Mouse (Mus musculus) ES-Bruce4 (cell line): ENCODE results near the gene Pfdn4. TPM values are rescaled to one million over a fixed set of nuclear protein-coding genes. Genes with fewer than 3 reads are reported as not detected.

ENCODE experiments used
- H3K27ac ChIP-seq: 2 replicates; pipeline ENCODE4 v1.5.1; 2012; ENCODE audit warnings: low read length, inconsistent platforms; ENCODE audit not compliant: insufficient read depth
- H3K27me3 ChIP-seq: 2 replicates; pipeline ENCODE4 v1.6.1; 2012; ENCODE audit warnings: mild to moderate bottlenecking, low read length, inconsistent platforms; ENCODE audit not compliant: control insufficient read depth, poor library complexity, insufficient read depth, severe bottlenecking
- H3K36me3 ChIP-seq: 2 replicates; pipeline ENCODE4 v1.6.1; 2012; ENCODE audit warnings: inconsistent platforms, mild to moderate bottlenecking, low read length, moderate library complexity; ENCODE audit not compliant: control insufficient read depth, poor library complexity, insufficient read depth, severe bottlenecking
- H3K4me1 ChIP-seq: one replicate; pipeline ENCODE4 v1.8.1; 2011; ENCODE audit warnings: low read length; ENCODE audit not compliant: control insufficient read depth, insufficient read depth
- H3K4me3 ChIP-seq: 2 replicates; pipeline ENCODE4 v1.5.1; 2011; ENCODE audit warnings: low read depth, mild to moderate bottlenecking, low read length
- H3K9ac ChIP-seq: 2 replicates; pipeline ENCODE4 v1.6.1; 2012; ENCODE audit warnings: low read depth, mild to moderate bottlenecking, inconsistent platforms; ENCODE audit not compliant: poor library complexity, severe bottlenecking
- H3K9me3 ChIP-seq: replicated peaks from 2 replicates; pipeline ENCODE4 v1.6.1; 2012; ENCODE audit warnings: mild to moderate bottlenecking, low read length, inconsistent platforms; ENCODE audit not compliant: control insufficient read depth, poor library complexity, insufficient read depth, severe bottlenecking
- CTCF ChIP-seq: IDR thresholded peaks from one replicate; pipeline ENCODE4 v1.8.1; 2011; ENCODE audit warnings: low read depth, low read length
- EP300 ChIP-seq: IDR thresholded peaks from 2 replicates; pipeline ENCODE4 v1.6.1; 2011; ENCODE audit warnings: low read depth, low read length; ENCODE audit not compliant: insufficient read depth
- POLR2A ChIP-seq: IDR thresholded peaks from one replicate; pipeline ENCODE4 v1.8.1; 2011; ENCODE audit warnings: low read length; ENCODE audit not compliant: insufficient read depth
- polyA plus RNA-seq: library from polyadenylated mRNA; stranded (reverse); fragments of >200 nt; gene quantifications from 2 replicates; pipeline ENCODE4 v1.2.4, GENCODE M21; 2011; ENCODE audit warnings: low read depth; ENCODE audit not compliant: missing spikeins, insufficient read depth, insufficient read length

Pfdn4 gene
- polyA plus RNA-seq, 1 experiment: 163 TPM

- Histone ChIP-seq H3K27me3 (no peaks in the 10 kb centered on the region), H3K9ac (no peak overlapping the region), H3K27ac (no peak overlapping the region), H3K4me1 (peaks cover 2% of the 10 kb centered on the region), H3K4me3 (no peak overlapping the region), H3K36me3 (no peaks in the 10 kb centered on the region), H3K9me3 (no peaks in the 10 kb centered on the region)
- no peak for TF ChIP-seq EP300
- TF ChIP-seq POLR2A: no peak
- TF ChIP-seq CTCF: no peak
Measured at GRCm38 (mm10) chr2:170547526-170547925, 51.3 kb downstream of the Pfdn4 start.

- no peak overlapping the region for H3K27ac ChIP-seq
- no peaks in the 10 kb centered on the region for H3K27me3 ChIP-seq
- TF ChIP-seq EP300 (no peak), CTCF (no peak), POLR2A (no peak)
- H3K36me3 ChIP-seq: no peaks in the 10 kb centered on the region
- no peak overlapping the region for H3K4me3 ChIP-seq
- no peak overlapping the region for H3K9ac ChIP-seq
- H3K4me1 ChIP-seq: peaks cover 2% of the 10 kb centered on the region
- no peaks in the 10 kb centered on the region for H3K9me3 ChIP-seq
Measured at GRCm38 (mm10) chr2:170548046-170548445, 51.8 kb downstream of the Pfdn4 start.

- Histone ChIP-seq H3K4me3 (no peak overlapping the region), H3K4me1 (peaks cover 4% of the 10 kb centered on the region), H3K36me3 (no peaks in the 10 kb centered on the region), H3K27ac (no peak overlapping the region), H3K9ac (no peak overlapping the region), H3K9me3 (no peaks in the 10 kb centered on the region), H3K27me3 (no peaks in the 10 kb centered on the region)
- TF ChIP-seq EP300: no peak
- TF ChIP-seq CTCF: no peak
- no peak for TF ChIP-seq POLR2A
Measured at GRCm38 (mm10) chr2:170549146-170549545, 52.9 kb downstream of the Pfdn4 start.

- no peak for TF ChIP-seq CTCF
- TF ChIP-seq EP300: no peak
- TF ChIP-seq POLR2A: no peak
- no peak overlapping the region for H3K4me3 ChIP-seq
- no peaks in the 10 kb centered on the region for H3K27me3 ChIP-seq
- no peak overlapping the region for H3K9ac ChIP-seq
- H3K27ac ChIP-seq: no peak overlapping the region
- H3K36me3 ChIP-seq: no peaks in the 10 kb centered on the region
- peaks cover 4% of the 10 kb centered on the region for H3K4me1 ChIP-seq
- H3K9me3 ChIP-seq: no peaks in the 10 kb centered on the region
Measured at GRCm38 (mm10) chr2:170550240-170550639, 54.0 kb downstream of the Pfdn4 start.

GRCm38 (mm10) chr2:170552088-170552487 lies 55.9 kb downstream of the Pfdn4 start:
- Histone ChIP-seq H3K36me3 (no peaks in the 10 kb centered on the region), H3K9me3 (no peaks in the 10 kb centered on the region), H3K27me3 (no peaks in the 10 kb centered on the region), H3K27ac (no peak overlapping the region), H3K4me3 (no peak overlapping the region), H3K9ac (no peak overlapping the region), H3K4me1 (peaks cover 4% of the 10 kb centered on the region)
- TF ChIP-seq POLR2A (no peak), EP300 (no peak), CTCF (no peak)

DNA sequence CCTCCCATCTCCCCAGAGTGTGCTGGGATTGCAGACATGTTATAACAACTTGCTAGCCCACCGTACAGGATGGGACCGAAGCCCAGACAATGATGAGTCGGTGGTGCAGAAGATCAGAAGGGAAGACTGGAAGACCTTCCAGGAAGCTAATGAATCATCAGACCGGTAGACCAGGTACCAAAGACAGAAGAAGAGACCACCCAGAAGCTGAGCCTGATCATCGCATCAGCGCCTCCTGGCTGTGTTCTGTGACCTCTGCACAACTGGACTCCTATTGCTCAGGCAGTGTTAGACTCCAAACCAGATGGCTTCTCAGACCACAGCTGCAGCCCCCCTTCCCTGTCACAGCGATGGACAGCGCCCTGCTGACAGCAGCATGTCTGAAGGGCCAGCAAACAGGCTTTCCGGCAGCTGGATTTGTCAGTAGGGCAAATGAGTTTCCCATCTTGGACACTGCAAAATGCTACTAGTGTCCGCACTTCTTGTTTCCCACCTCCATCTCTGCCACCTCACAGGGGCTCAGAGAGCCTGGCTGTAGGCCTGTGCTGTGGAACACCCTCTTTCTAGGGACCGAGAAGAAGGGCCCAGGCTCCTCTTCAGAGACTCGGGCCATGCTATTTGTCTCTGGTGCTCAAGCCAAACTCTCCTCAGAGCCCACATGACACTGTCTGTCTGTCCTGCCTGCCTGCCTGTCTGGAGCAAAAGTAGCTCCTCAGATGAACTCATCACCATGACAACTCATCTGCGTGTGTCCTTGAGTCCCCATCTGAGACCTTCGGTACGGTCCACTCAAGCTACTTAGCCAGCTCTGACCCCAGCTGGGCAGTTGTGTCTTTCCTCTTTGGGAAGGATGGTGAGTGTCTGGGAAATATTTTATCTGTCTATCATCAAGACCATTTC lies 68.0 kb downstream of the Pfdn4 start:
- H3K27ac ChIP-seq: no peak overlapping the region
- H3K9me3 ChIP-seq: no peaks in the 10 kb centered on the region
- TF ChIP-seq EP300: no peak
- TF ChIP-seq CTCF: no peak
- no peak for TF ChIP-seq POLR2A

More for the DNA sequence above, 68.0 kb downstream of the Pfdn4 start:
- Histone ChIP-seq H3K27me3 (no peaks in the 10 kb centered on the region), H3K4me3 (no peak overlapping the region), H3K4me1 (no peaks in the 10 kb centered on the region), H3K9ac (no peak overlapping the region), H3K36me3 (no peaks in the 10 kb centered on the region)
